Mouse (Mus musculus): ENCODE measurements around the gene Jam2. TPM values are rescaled to one million over a fixed set of nuclear protein-coding genes. Genes with fewer than 3 reads are reported as not detected.

Jam2 gene
- polyA plus RNA-seq, 1 experiment from 2014 or later: 9.6 TPM

Other genes starting within 250 kb of the Jam2 start
- gene Mrpl39, start 38.4 kb upstream of the Jam2 start, polyA plus RNA-seq (2016; fragmentation: Nextera tagmentation; extraction: Ambion mirVana): 55.0 and 57.9 TPM in 2 replicates
- 38.7 and 40.4 TPM in 2 replicates for gene Gabpa, start 60.8 kb downstream of the Jam2 start, polyA plus RNA-seq (2016; fragmentation: Nextera tagmentation; extraction: Ambion mirVana)
- 805 and 857 TPM in 2 replicates for gene Atp5j, start 61.5 kb downstream of the Jam2 start, polyA plus RNA-seq (2016; fragmentation: Nextera tagmentation; extraction: Ambion mirVana)